Mouse (Mus musculus): ENCODE data around the gene Gch1. TPM values are rescaled to one million over a fixed set of nuclear protein-coding genes. Genes with fewer than 3 reads are reported as not detected.

The Gch1 gene
- polyA plus RNA-seq, 1 experiment from 2014 or later = 1.5 TPM

- H3K4me3 ChIP-seq (replicated peaks; ENCODE audit: low read length) = no peak overlapping the region
- WGBS = 66% methylated on average over 4 of the region's 4 CpGs
- no peaks in the 10 kb centered on the region for H3K36me3 ChIP-seq (ENCODE audit: control insufficient read depth, insufficient read depth)
- no peaks in the 10 kb centered on the region for H3K9me3 ChIP-seq (ENCODE audit: control insufficient read depth, low read length)
- no peak overlapping the region for H3K4me2 ChIP-seq (ENCODE audit: low read length)
- no peak overlapping the region for H3K27ac ChIP-seq (ENCODE audit: low read length)
- H3K4me1 ChIP-seq (replicated peaks; ENCODE audit: control insufficient read depth, insufficient read depth, low read length) = no peaks in the 10 kb centered on the region
- H3K9ac ChIP-seq (replicated peaks; ENCODE audit: low read depth, low read length) = no peak overlapping the region
- no peaks in the 10 kb centered on the region for H3K27me3 ChIP-seq (replicated peaks; ENCODE audit: control insufficient read depth, insufficient read depth, low read length)
- ATAC-seq = no peak
These were observed 20.5 kb upstream of the Gch1 start for GRCm38 (mm10) chr14:47209669-47210164.

GRCm38 (mm10) chr14:47208564-47209493 is 19.6 kb upstream of the Gch1 start:
- no peak overlapping the region for H3K27ac ChIP-seq (ENCODE audit: low read length)
- no peak overlapping the region for H3K4me3 ChIP-seq (replicated peaks; ENCODE audit: low read length)
- no peak overlapping the region for H3K4me2 ChIP-seq (ENCODE audit: low read length)
- H3K27me3 ChIP-seq (replicated peaks; ENCODE audit: control insufficient read depth, insufficient read depth, low read length) = no peaks in the 10 kb centered on the region
- H3K9me3 ChIP-seq (ENCODE audit: control insufficient read depth, low read length) = no peaks in the 10 kb centered on the region
- 94% methylated on average over 12 of the region's 12 CpGs for WGBS
- no peak overlapping the region for H3K9ac ChIP-seq (replicated peaks; ENCODE audit: low read depth, low read length)
- no peak for ATAC-seq
- H3K4me1 ChIP-seq (replicated peaks; ENCODE audit: control insufficient read depth, insufficient read depth, low read length) = no peaks in the 10 kb centered on the region
- no peaks in the 10 kb centered on the region for H3K36me3 ChIP-seq (ENCODE audit: control insufficient read depth, insufficient read depth)

- H3K9me3 ChIP-seq (ENCODE audit: control insufficient read depth, low read length) = no peaks in the 10 kb centered on the region
- no peak overlapping the region for H3K4me2 ChIP-seq (ENCODE audit: low read length)
- WGBS = 93% methylated on average over 3 of the region's 3 CpGs
- no peaks in the 10 kb centered on the region for H3K4me1 ChIP-seq (replicated peaks; ENCODE audit: control insufficient read depth, insufficient read depth, low read length)
- ATAC-seq = no peak
- H3K9ac ChIP-seq (replicated peaks; ENCODE audit: low read depth, low read length) = no peak overlapping the region
- no peak overlapping the region for H3K27ac ChIP-seq (ENCODE audit: low read length)
- H3K4me3 ChIP-seq (replicated peaks; ENCODE audit: low read length) = no peak overlapping the region
- no peaks in the 10 kb centered on the region for H3K27me3 ChIP-seq (replicated peaks; ENCODE audit: control insufficient read depth, insufficient read depth, low read length)
- H3K36me3 ChIP-seq (ENCODE audit: control insufficient read depth, insufficient read depth) = no peaks in the 10 kb centered on the region
These were observed 17.4 kb upstream of the Gch1 start for GRCm38 (mm10) chr14:47206601-47207000.

GRCm38 (mm10) chr14:47205270-47205972 is 16.2 kb upstream of the Gch1 start:
- WGBS = 91% methylated on average over 5 of the region's 5 CpGs
- Histone ChIP-seq H3K27ac (ENCODE audit: low read length) (no peak overlapping the region), H3K36me3 (ENCODE audit: control insufficient read depth, insufficient read depth) (no peaks in the 10 kb centered on the region), H3K4me3 (replicated peaks; ENCODE audit: low read length) (no peak overlapping the region), H3K9me3 (ENCODE audit: control insufficient read depth, low read length) (no peaks in the 10 kb centered on the region), H3K4me1 (replicated peaks; ENCODE audit: control insufficient read depth, insufficient read depth, low read length) (no peaks in the 10 kb centered on the region), H3K4me2 (ENCODE audit: low read length) (no peak overlapping the region), H3K27me3 (replicated peaks; ENCODE audit: control insufficient read depth, insufficient read depth, low read length) (no peaks in the 10 kb centered on the region), H3K9ac (replicated peaks; ENCODE audit: low read depth, low read length) (no peak overlapping the region)
- ATAC-seq = no peak

GRCm38 (mm10) chr14:47197340-47197739 is 8.1 kb upstream of the Gch1 start:
- ATAC-seq = peak; percentile 89
- Histone ChIP-seq H3K27me3 (replicated peaks; ENCODE audit: control insufficient read depth, insufficient read depth, low read length) (no peaks in the 10 kb centered on the region), H3K9ac (replicated peaks; ENCODE audit: low read depth, low read length) (no peak overlapping the region), H3K4me3 (replicated peaks; ENCODE audit: low read length) (no peak overlapping the region), H3K4me2 (ENCODE audit: low read length) (no peak overlapping the region), H3K27ac (ENCODE audit: low read length) (no peak overlapping the region), H3K9me3 (ENCODE audit: control insufficient read depth, low read length) (no peaks in the 10 kb centered on the region), H3K36me3 (ENCODE audit: control insufficient read depth, insufficient read depth) (no peaks in the 10 kb centered on the region), H3K4me1 (replicated peaks; ENCODE audit: control insufficient read depth, insufficient read depth, low read length) (0 out of 2 replicates have a peak, but pooled peaks cover 4% of the 10 kb centered on the region)
- 55% methylated on average over 3 of the region's 3 CpGs for WGBS

GRCm38 (mm10) chr14:47196711-47197110 is 7.5 kb upstream of the Gch1 start:
- H3K4me1 ChIP-seq (replicated peaks; ENCODE audit: control insufficient read depth, insufficient read depth, low read length) = 0 out of 2 replicates have a peak, but pooled peaks cover 4% of the 10 kb centered on the region
- ATAC-seq = no peak
- H3K4me2 ChIP-seq (ENCODE audit: low read length) = no peak overlapping the region
- H3K4me3 ChIP-seq (replicated peaks; ENCODE audit: low read length) = no peak overlapping the region
- 77% methylated on average over 8 of the region's 8 CpGs for WGBS
- no peaks in the 10 kb centered on the region for H3K27me3 ChIP-seq (replicated peaks; ENCODE audit: control insufficient read depth, insufficient read depth, low read length)
- H3K36me3 ChIP-seq (ENCODE audit: control insufficient read depth, insufficient read depth) = no peaks in the 10 kb centered on the region
- H3K9me3 ChIP-seq (ENCODE audit: control insufficient read depth, low read length) = no peaks in the 10 kb centered on the region
- H3K9ac ChIP-seq (replicated peaks; ENCODE audit: low read depth, low read length) = no peak overlapping the region
- H3K27ac ChIP-seq (ENCODE audit: low read length) = no peak overlapping the region

GRCm38 (mm10) chr14:47194096-47194495 is 4.9 kb upstream of the Gch1 start:
- H3K4me3 ChIP-seq (replicated peaks; ENCODE audit: low read length) = no peak overlapping the region
- H3K4me1 ChIP-seq (replicated peaks; ENCODE audit: control insufficient read depth, insufficient read depth, low read length) = peaks cover 6% of the 10 kb centered on the region
- H3K36me3 ChIP-seq (ENCODE audit: control insufficient read depth, insufficient read depth) = no peaks in the 10 kb centered on the region
- no peak overlapping the region for H3K27ac ChIP-seq (ENCODE audit: low read length)
- ATAC-seq = no peak
- peaks cover 2% of the 10 kb centered on the region; the same call in 1 of the 2 replicates for H3K27me3 ChIP-seq (replicated peaks; ENCODE audit: control insufficient read depth, insufficient read depth, low read length)
- H3K9me3 ChIP-seq (ENCODE audit: control insufficient read depth, low read length) = no peaks in the 10 kb centered on the region
- no peak overlapping the region for H3K9ac ChIP-seq (replicated peaks; ENCODE audit: low read depth, low read length)
- 30% methylated on average over 4 of the region's 4 CpGs for WGBS
- H3K4me2 ChIP-seq (ENCODE audit: low read length) = no peak overlapping the region

- Histone ChIP-seq H3K4me2 (ENCODE audit: low read length) (no peak overlapping the region), H3K27ac (ENCODE audit: low read length) (no peak overlapping the region), H3K4me3 (replicated peaks; ENCODE audit: low read length) (no peak overlapping the region), H3K9me3 (ENCODE audit: control insufficient read depth, low read length) (no peaks in the 10 kb centered on the region), H3K27me3 (replicated peaks; ENCODE audit: control insufficient read depth, insufficient read depth, low read length) (peaks cover 6% of the 10 kb centered on the region), H3K36me3 (ENCODE audit: control insufficient read depth, insufficient read depth) (no peaks in the 10 kb centered on the region), H3K9ac (replicated peaks; ENCODE audit: low read depth, low read length) (no peak overlapping the region), H3K4me1 (replicated peaks; ENCODE audit: control insufficient read depth, insufficient read depth, low read length) (peaks cover 10% of the 10 kb centered on the region)
- ATAC-seq = no peak
- WGBS = 81% methylated on average over 6 of the region's 6 CpGs
These were observed 4.3 kb upstream of the Gch1 start for GRCm38 (mm10) chr14:47193506-47193905.

GRCm38 (mm10) chr14:47191861-47192260 is 2.6 kb upstream of the Gch1 start:
- no peak overlapping the region for H3K4me3 ChIP-seq (replicated peaks; ENCODE audit: low read length)
- H3K27ac ChIP-seq (ENCODE audit: low read length) = no peak overlapping the region
- H3K9ac ChIP-seq (replicated peaks; ENCODE audit: low read depth, low read length) = no peak overlapping the region
- WGBS = 67% methylated on average over 5 of the region's 5 CpGs
- peaks cover 10% of the 10 kb centered on the region for H3K4me1 ChIP-seq (replicated peaks; ENCODE audit: control insufficient read depth, insufficient read depth, low read length)
- no peaks in the 10 kb centered on the region for H3K36me3 ChIP-seq (ENCODE audit: control insufficient read depth, insufficient read depth)
- no peak for ATAC-seq
- peaks cover 19% of the 10 kb centered on the region for H3K27me3 ChIP-seq (replicated peaks; ENCODE audit: control insufficient read depth, insufficient read depth, low read length)
- H3K4me2 ChIP-seq (ENCODE audit: low read length) = no peak overlapping the region
- no peaks in the 10 kb centered on the region for H3K9me3 ChIP-seq (ENCODE audit: control insufficient read depth, low read length)
